In the genomic region with DNA sequence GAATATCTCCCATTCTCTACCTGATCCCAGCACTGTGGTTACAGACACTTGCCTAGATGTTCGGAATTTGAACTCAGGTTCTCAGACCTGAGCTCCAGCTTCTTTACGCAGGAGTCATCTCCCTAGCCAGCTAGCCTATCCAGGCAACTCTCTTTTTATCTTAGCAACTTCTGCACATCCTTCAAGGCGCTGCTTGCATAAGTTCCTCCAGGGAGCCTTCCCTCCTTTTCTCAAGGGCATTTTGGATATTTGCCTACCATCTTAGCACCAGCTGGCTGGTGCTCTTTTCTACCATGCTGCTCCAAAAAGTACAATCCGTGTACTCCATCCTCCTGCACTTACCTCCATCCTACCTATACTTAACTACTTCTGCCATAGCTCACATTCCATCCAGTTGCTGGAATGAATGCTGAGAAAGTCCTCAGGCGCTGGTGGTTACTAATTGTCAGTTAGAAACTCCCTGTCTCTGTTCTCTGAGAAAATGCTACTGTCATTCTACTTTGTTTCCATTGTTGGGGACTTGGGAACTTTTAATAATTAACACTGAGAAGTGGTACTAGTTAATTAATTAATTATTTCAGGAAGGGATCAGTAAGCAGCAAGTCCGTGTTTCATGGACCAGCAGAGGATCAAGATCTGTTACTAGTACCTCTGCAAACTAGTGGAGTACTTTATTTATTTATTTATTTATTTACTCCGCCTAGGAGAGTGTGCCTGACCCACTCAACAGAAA, we compare ENCODE assay signal across 8 mouse cellular contexts. TPM values are rescaled to one million over a fixed set of nuclear protein-coding genes. Genes with fewer than 3 reads are reported as not detected.
DNase-seq lines count a peak whose midpoint lies in the region; ATAC-seq lines count a peak whose summit lies in the region.

No protein-coding gene starts in this region.

- H3K4me1 ChIP-seq in heart, embryonic 10.5 days, result peaks cover 33% of the 10 kb centered on the region
- H3K4me1 ChIP-seq in hindbrain, embryonic 14.5 days (replicated peaks; ENCODE audit: control insufficient read depth, insufficient read depth, low read length), result peaks cover 31% of the 10 kb centered on the region
- H3K4me1 ChIP-seq in liver, embryonic 15.5 days (replicated peaks), result peaks cover 63% of the 10 kb centered on the region

- peak overlapping the region; percentile 100 for H3K27ac ChIP-seq in heart, embryonic 10.5 days
- no peak overlapping the region for H3K27ac ChIP-seq in hindbrain, embryonic 14.5 days
- H3K27ac ChIP-seq in liver, embryonic 15.5 days (replicated peaks), result peak overlapping the region; percentile 97

- intact Hi-C loops in left cerebral cortex, postnatal 4 days (cut with DNase I), result loop anchor here (10.0 kb wide), 1 partner anchor 105 kb away; no protein-coding TSS in a partner anchor

- H3K36me3 ChIP-seq in heart, embryonic 10.5 days, result no peaks in the 10 kb centered on the region
- H3K36me3 ChIP-seq in hindbrain, embryonic 14.5 days (replicated peaks; ENCODE audit: control insufficient read depth, insufficient read depth), result no peaks in the 10 kb centered on the region
- H3K36me3 ChIP-seq in liver, embryonic 15.5 days (replicated peaks), result no peaks in the 10 kb centered on the region

- no peak for DNase-seq in heart, embryonic 10.5 days (ENCODE audit: low spot score)
- DNase-seq in heart, adult 11 months, result no peak
- peak; percentile 20 for DNase-seq in brain, adult 2 months (ENCODE audit: low read depth, low spot score)
- DNase-seq in hindbrain, embryonic 14.5 days (ENCODE audit: low spot score), result no peak
- no peak for DNase-seq in right cerebral cortex, postnatal 25 days
- DNase-seq in left cerebral cortex, adult 8-10 months (ENCODE audit: low spot score in 2 of 2), result no peak
- no peak for DNase-seq in left cerebral cortex, postnatal 4 days

- 43% methylated on average over 7 of the region's 7 CpGs for WGBS in heart, embryonic 10.5 days
- WGBS in hindbrain, embryonic 14.5 days, result 46% methylated on average over 7 of the region's 7 CpGs
- WGBS in liver, embryonic 15.5 days (ENCODE audit: insufficient replicate concordance), result 21% methylated on average over 7 of the region's 7 CpGs

- H3K27me3 ChIP-seq in heart, embryonic 10.5 days (ENCODE audit: insufficient read depth, poor library complexity, severe bottlenecking), result no peaks in the 10 kb centered on the region
- H3K27me3 ChIP-seq in hindbrain, embryonic 14.5 days (ENCODE audit: control insufficient read depth, insufficient read depth, low read length), result no peaks in the 10 kb centered on the region
- H3K27me3 ChIP-seq in liver, embryonic 15.5 days, result no peaks in the 10 kb centered on the region

- peak overlapping the region; percentile 61 for H3K4me2 ChIP-seq in hindbrain, embryonic 14.5 days (replicated peaks)
- H3K4me2 ChIP-seq in liver, embryonic 15.5 days, result peak overlapping the region; percentile 86

- 0 out of 2 replicates have a peak overlapping the region, but pooled peaks have one; percentile 96 for H3K9ac ChIP-seq in hindbrain, embryonic 14.5 days
- H3K9ac ChIP-seq in liver, embryonic 15.5 days, result peak overlapping the region; percentile 100

- H3K9me3 ChIP-seq in heart, embryonic 10.5 days, result no peaks in the 10 kb centered on the region
- H3K9me3 ChIP-seq in hindbrain, embryonic 14.5 days (ENCODE audit: control insufficient read depth, low read length), result no peaks in the 10 kb centered on the region
- H3K9me3 ChIP-seq in liver, embryonic 15.5 days (replicated peaks), result no peaks in the 10 kb centered on the region

- ATAC-seq in hindbrain, embryonic 14.5 days (ENCODE audit: low FRiP score), result no peak
- ATAC-seq in liver, embryonic 15.5 days (ENCODE audit: insufficient read depth), result no peak

- peak overlapping the region; percentile 92 for H3K4me3 ChIP-seq in heart, embryonic 10.5 days
- H3K4me3 ChIP-seq in hindbrain, embryonic 14.5 days (replicated peaks; ENCODE audit: low read length), result peak overlapping the region; percentile 97
- H3K4me3 ChIP-seq in liver, embryonic 15.5 days (replicated peaks), result peak overlapping the region; percentile 99

RNA-seq across cellular contexts. Expression of a gene that starts 27.3 kb away (rescaled TPM):
- polyA plus RNA-seq in heart, embryonic 10.5 days (2016; fragmentation: Nextera tagmentation; extraction: Ambion mirVana), result 66.5 and 71.7 TPM in 2 replicates
- polyA plus RNA-seq in hindbrain, embryonic 14.5 days (2014; fragmentation: Nextera tagmentation; extraction: Ambion mirVana), result 63.2 TPM in 2 replicates
- polyA plus RNA-seq in liver, embryonic 15.5 days (2015; fragmentation: Nextera tagmentation; extraction: Ambion mirVana), result 88.5 and 93.9 TPM in 2 replicates
- 100 to 1,000 TPM; 155 to 163 (median 160) TPM for total RNA-seq in left cerebral cortex, adult 8-10 months (2022)
- 10 to 100 TPM; 70.8 to 76.0 TPM for total RNA-seq in left cerebral cortex, postnatal 4 days (2021)
